Mouse (Mus musculus): ENCODE measurements around the gene Senp5. TPM values are rescaled to one million over a fixed set of nuclear protein-coding genes. Genes with fewer than 3 reads are reported as not detected.
"Not testable (repeated sequence)": the region's sequence is repeated elsewhere in the genome, so short reads cannot be mapped to it uniquely, and the experiment has no call there.

Senp5 gene
- total RNA-seq (2015) (15.2 and 17.3 TPM in 2 replicates), total RNA-seq (2017) (11.9 and 15.9 TPM in 2 replicates)

- ATAC-seq (ENCODE audit: poor library complexity, severe bottlenecking) = peak; percentile 100
Observed at GRCm38 (mm10) chr16:32002509-32003477, at the start of gene Senp5. TSS of gene Senp5 (minus strand) at chr16:32003287.

- ATAC-seq (ENCODE audit: poor library complexity, severe bottlenecking) = no peak
Observed at GRCm38 (mm10) chr16:32042367-32042766, 39.3 kb upstream of the Senp5 start.

- ATAC-seq (ENCODE audit: poor library complexity, severe bottlenecking) = no peak
Observed at GRCm38 (mm10) chr16:32019678-32020077, 16.6 kb upstream of the Senp5 start.

GRCm38 (mm10) chr16:32010330-32010729 lies 7.2 kb upstream of the Senp5 start:
- no peak for ATAC-seq (ENCODE audit: poor library complexity, severe bottlenecking)

- ATAC-seq (ENCODE audit: poor library complexity, severe bottlenecking) = no peak
Observed at GRCm38 (mm10) chr16:32009913-32010312, 6.8 kb upstream of the Senp5 start.

GRCm38 (mm10) chr16:32008529-32009293 lies 5.6 kb upstream of the Senp5 start:
- ATAC-seq (ENCODE audit: poor library complexity, severe bottlenecking) = no peak

GRCm38 (mm10) chr16:32004731-32005130 lies 1.6 kb upstream of the Senp5 start:
- ATAC-seq (ENCODE audit: poor library complexity, severe bottlenecking) = no peak

GRCm38 (mm10) chr16:31996371-31996770 lies 6.7 kb downstream of the Senp5 start:
- ATAC-seq (ENCODE audit: poor library complexity, severe bottlenecking) = no peak

GRCm38 (mm10) chr16:31993946-31994345 lies 9.1 kb downstream of the Senp5 start:
- ATAC-seq (ENCODE audit: poor library complexity, severe bottlenecking) = no peak

GRCm38 (mm10) chr16:31993195-31993594 lies 9.9 kb downstream of the Senp5 start:
- no peak for ATAC-seq (ENCODE audit: poor library complexity, severe bottlenecking)

- no peak for ATAC-seq (ENCODE audit: poor library complexity, severe bottlenecking)
Observed at GRCm38 (mm10) chr16:31992039-31992438, 11.0 kb downstream of the Senp5 start.

- ATAC-seq (ENCODE audit: poor library complexity, severe bottlenecking) = no peak
Observed at GRCm38 (mm10) chr16:31980946-31981345, 22.1 kb downstream of the Senp5 start.

- ATAC-seq (ENCODE audit: poor library complexity, severe bottlenecking) = no peak
Observed at GRCm38 (mm10) chr16:31979501-31979900, 23.6 kb downstream of the Senp5 start.

- no peak for ATAC-seq (ENCODE audit: poor library complexity, severe bottlenecking)
Observed at GRCm38 (mm10) chr16:31975258-31975657, 27.8 kb downstream of the Senp5 start.

- no peak for ATAC-seq (ENCODE audit: poor library complexity, severe bottlenecking)
Observed at GRCm38 (mm10) chr16:31963224-31963623, 39.9 kb downstream of the Senp5 start.

GRCm38 (mm10) chr16:31948345-31948774 lies 54.7 kb downstream of the Senp5 start, which contains the start of the genes 0610012G03Rik and Ncbp2:
TSS of gene 0610012G03Rik (minus strand) at chr16:31948494.
TSS of gene Ncbp2 (plus strand) at chr16:31948513.
- peak; percentile 93 for ATAC-seq (ENCODE audit: poor library complexity, severe bottlenecking)

GRCm38 (mm10) chr16:31947901-31948316 lies 55.2 kb downstream of the Senp5 start:
- ATAC-seq (ENCODE audit: poor library complexity, severe bottlenecking) = no peak; the same call in 1 of the 2 replicates

GRCm38 (mm10) chr16:31947333-31947732 lies 55.8 kb downstream of the Senp5 start:
- ATAC-seq (ENCODE audit: poor library complexity, severe bottlenecking) = peak; percentile 28

GRCm38 (mm10) chr16:31945986-31946385 lies 57.1 kb downstream of the Senp5 start:
- not testable (repeated sequence) for ATAC-seq (ENCODE audit: poor library complexity, severe bottlenecking)

GRCm38 (mm10) chr16:31945372-31945771 lies 57.7 kb downstream of the Senp5 start:
- ATAC-seq (ENCODE audit: poor library complexity, severe bottlenecking) = no peak

- ATAC-seq (ENCODE audit: poor library complexity, severe bottlenecking) = no peak
Observed at GRCm38 (mm10) chr16:31944698-31945255, 58.3 kb downstream of the Senp5 start.

Data from megakaryocyte, adult 5-6 weeks (primary cell).